ENCODE assay signal across 17 mouse cellular contexts in genomic region chr9:79269646-79270213, GRCm38 (mm10).
DNase-seq lines count a peak whose midpoint lies in the region; ATAC-seq lines count a peak whose summit lies in the region.
"Had no signal": no experiment of that assay in that cellular context is flagged by ENCODE, and none has a peak within 500 bp of the region (broad histone marks: within the 10 kb centered on the region; RNA-seq: fewer than 3 reads in every experiment).

No protein-coding gene starts in this region.

- DNase-seq in hindbrain, embryonic 14.5 days (ENCODE audit: low spot score): no peak
- no peak for DNase-seq in hindbrain, embryonic 10.5 days (ENCODE audit: low spot score)
- no peak for DNase-seq in midbrain, embryonic 10.5 days (ENCODE audit: low spot score)
- DNase-seq in ovary, postnatal 10 days (ENCODE audit: low spot score): no peak
- DNase-seq in frontal cortex, postnatal 25 days (ENCODE audit: low spot score in 2 of 2): no peak
- DNase-seq: adrenal gland, adult 8-10 months; embryo, embryonic 11 days; kidney, adult 18-20 months; kidney, postnatal 14 days; liver, embryonic 13.5 days; thymus, postnatal 25 days had no signal

- no peaks in the 10 kb centered on the region for H3K36me3 ChIP-seq in hindbrain, embryonic 14.5 days (replicated peaks; ENCODE audit: control insufficient read depth, insufficient read depth)
- no peaks in the 10 kb centered on the region for H3K36me3 ChIP-seq in hindbrain, embryonic 10.5 days
- H3K36me3 ChIP-seq in midbrain, embryonic 16.5 days (ENCODE audit: control insufficient read depth, insufficient read depth, low read length): no peaks in the 10 kb centered on the region
- no peaks in the 10 kb centered on the region for H3K36me3 ChIP-seq in midbrain, embryonic 10.5 days
- H3K36me3 ChIP-seq in embryonic facial prominence, embryonic 15.5 days: no peaks in the 10 kb centered on the region
- H3K36me3 ChIP-seq: liver, embryonic 13.5 days had no signal

- H3K27me3 ChIP-seq in hindbrain, embryonic 14.5 days (ENCODE audit: control insufficient read depth, insufficient read depth, low read length): no peaks in the 10 kb centered on the region
- no peaks in the 10 kb centered on the region for H3K27me3 ChIP-seq in hindbrain, embryonic 10.5 days (ENCODE audit: insufficient read depth, poor library complexity, severe bottlenecking)
- no peaks in the 10 kb centered on the region for H3K27me3 ChIP-seq in midbrain, embryonic 16.5 days (ENCODE audit: control insufficient read depth, insufficient read depth, low read depth, low read length)
- H3K27me3 ChIP-seq in midbrain, embryonic 10.5 days (ENCODE audit: low read depth, poor library complexity, severe bottlenecking): no peaks in the 10 kb centered on the region
- H3K27me3 ChIP-seq in embryonic facial prominence, embryonic 15.5 days: no peaks in the 10 kb centered on the region
- H3K27me3 ChIP-seq: liver, embryonic 13.5 days; Patski had no signal

- no peaks in the 10 kb centered on the region for H3K4me1 ChIP-seq in hindbrain, embryonic 14.5 days (replicated peaks; ENCODE audit: control insufficient read depth, insufficient read depth, low read length)
- no peaks in the 10 kb centered on the region for H3K4me1 ChIP-seq in hindbrain, embryonic 10.5 days (replicated peaks)
- no peaks in the 10 kb centered on the region for H3K4me1 ChIP-seq in midbrain, embryonic 16.5 days (ENCODE audit: control insufficient read depth, insufficient read depth, low read length)
- no peaks in the 10 kb centered on the region for H3K4me1 ChIP-seq in midbrain, embryonic 10.5 days
- H3K4me1 ChIP-seq in embryonic facial prominence, embryonic 15.5 days: no peaks in the 10 kb centered on the region
- H3K4me1 ChIP-seq: liver, embryonic 13.5 days had no signal

- ATAC-seq in hindbrain, embryonic 14.5 days (ENCODE audit: low FRiP score): peak; percentile 24; the same call in 1 of the 2 replicates
- ATAC-seq in midbrain, embryonic 16.5 days: peak; percentile 21; the same call in 1 of the 2 replicates
- peak; percentile 77; the same call in 1 of the 2 replicates for ATAC-seq in embryonic facial prominence, embryonic 15.5 days (ENCODE audit: insufficient number of reproducible peaks, low FRiP score, low TSS enrichment, low read depth)
- ATAC-seq: Patski had no signal

- H3K4me3 ChIP-seq in hindbrain, embryonic 14.5 days (replicated peaks; ENCODE audit: low read length): no peak overlapping the region
- no peak overlapping the region for H3K4me3 ChIP-seq in hindbrain, embryonic 10.5 days
- H3K4me3 ChIP-seq in midbrain, embryonic 16.5 days (ENCODE audit: low read depth, low read length): no peak overlapping the region
- H3K4me3 ChIP-seq in midbrain, embryonic 10.5 days: no peak overlapping the region
- H3K4me3 ChIP-seq in embryonic facial prominence, embryonic 15.5 days (replicated peaks): no peak overlapping the region
- H3K4me3 ChIP-seq: layer of hippocampus, adult 2 months; liver, embryonic 13.5 days had no signal

- H3K9ac ChIP-seq in hindbrain, embryonic 14.5 days: no peak overlapping the region
- H3K9ac ChIP-seq in midbrain, embryonic 16.5 days (ENCODE audit: low read depth, low read length): no peak overlapping the region
- no peak overlapping the region for H3K9ac ChIP-seq in embryonic facial prominence, embryonic 15.5 days
- H3K9ac ChIP-seq: forebrain, postnatal 0 days; liver, embryonic 13.5 days; lung, embryonic 14.5 days had no signal

- no peaks in the 10 kb centered on the region for H3K9me3 ChIP-seq in hindbrain, embryonic 14.5 days (ENCODE audit: control insufficient read depth, low read length)
- H3K9me3 ChIP-seq in hindbrain, embryonic 10.5 days: no peaks in the 10 kb centered on the region
- H3K9me3 ChIP-seq in midbrain, embryonic 16.5 days (replicated peaks; ENCODE audit: control insufficient read depth, low read length, poor library complexity, severe bottlenecking): no peaks in the 10 kb centered on the region
- no peaks in the 10 kb centered on the region for H3K9me3 ChIP-seq in midbrain, embryonic 10.5 days (replicated peaks)
- H3K9me3 ChIP-seq in embryonic facial prominence, embryonic 15.5 days (replicated peaks): no peaks in the 10 kb centered on the region
- H3K9me3 ChIP-seq: liver, embryonic 13.5 days had no signal

- no peak overlapping the region for H3K4me2 ChIP-seq in hindbrain, embryonic 14.5 days (replicated peaks)
- no peak overlapping the region for H3K4me2 ChIP-seq in midbrain, embryonic 16.5 days (ENCODE audit: low read length)
- H3K4me2 ChIP-seq in embryonic facial prominence, embryonic 15.5 days (replicated peaks): no peak overlapping the region
- H3K4me2 ChIP-seq: liver, embryonic 13.5 days; lung, embryonic 14.5 days had no signal

- WGBS in hindbrain, embryonic 14.5 days: 86% methylated on average over 13 of the region's 13 CpGs
- WGBS in hindbrain, embryonic 10.5 days: 88% methylated on average over 13 of the region's 13 CpGs
- WGBS in midbrain, embryonic 16.5 days: 82% methylated on average over 13 of the region's 13 CpGs
- 90% methylated on average over 13 of the region's 13 CpGs for WGBS in midbrain, embryonic 10.5 days
- WGBS in embryonic facial prominence, embryonic 15.5 days: 67% methylated on average over 13 of the region's 13 CpGs

- no peak overlapping the region for H3K27ac ChIP-seq in hindbrain, embryonic 14.5 days
- H3K27ac ChIP-seq in hindbrain, embryonic 10.5 days: no peak overlapping the region
- H3K27ac ChIP-seq in midbrain, embryonic 16.5 days (ENCODE audit: low read length): no peak overlapping the region
- no peak overlapping the region for H3K27ac ChIP-seq in midbrain, embryonic 10.5 days (replicated peaks)
- H3K27ac ChIP-seq in embryonic facial prominence, embryonic 15.5 days (replicated peaks): no peak overlapping the region
- H3K27ac ChIP-seq: layer of hippocampus, adult 2 months; liver, embryonic 13.5 days had no signal

Comparison
In these comparisons a context has a peak if more than half of its experiments do, and no peak if none do; other contexts are left out.
1. ATAC-seq: peak in every context shown above with its lines; median percentile 77 in embryonic facial prominence, embryonic 15.5 days; 24 in hindbrain, embryonic 14.5 days; 21 in midbrain, embryonic 16.5 days.